9 mouse cellular contexts compared by ENCODE assay signal in genomic region chr17:29874082-29874679, GRCm38 (mm10).
DNase-seq lines count a peak whose midpoint lies in the region; ATAC-seq and TF ChIP-seq lines count a peak whose summit lies in the region.
"Had no signal": no experiment of that assay in that cellular context is flagged by ENCODE, and none has a peak within 500 bp of the region (broad histone marks: within the 10 kb centered on the region; RNA-seq: fewer than 3 reads in every experiment).

No protein-coding gene starts in this region.

- H3K4me2 ChIP-seq in hindbrain, embryonic 13.5 days = 0 out of 2 replicates have a peak overlapping the region, but pooled peaks have one; percentile 27
- H3K4me2 ChIP-seq: lung, embryonic 14.5 days had no signal

- no peaks in the 10 kb centered on the region for H3K9me3 ChIP-seq in hindbrain, embryonic 13.5 days

- H3K4me3 ChIP-seq in cerebellum, adult 2 months (replicated peaks; ENCODE audit: insufficient read depth, low read depth, low read length) = peak overlapping the region; percentile 39
- no peak overlapping the region for H3K4me3 ChIP-seq in hindbrain, embryonic 13.5 days

- 7% methylated on average over 27 of the region's 27 CpGs for WGBS in cerebellum, adult 2 months
- 11% methylated on average over 26 of the region's 27 CpGs for WGBS in hindbrain, embryonic 13.5 days

- DNase-seq in cerebellum, adult 2 months = no peak
- DNase-seq in cerebellum, adult 11 months = no peak
- peak; percentile 47 for DNase-seq in MN1 (ENCODE audit: low spot score)
- DNase-seq in lung, postnatal 25 days (ENCODE audit: low spot score) = no peak
- DNase-seq in adrenal gland, postnatal 36 days = no peak
- DNase-seq in right cerebral cortex, postnatal 4 days = no peak
- DNase-seq: lung, embryonic 14.5 days had no signal

- no peak for TF ChIP-seq CTCF in cerebellum, adult 2 months (IDR thresholded peaks at IDR 0.05; ENCODE audit: borderline replicate concordance, insufficient read depth, low read depth, low read length)

- H3K36me3 ChIP-seq in hindbrain, embryonic 13.5 days = no peaks in the 10 kb centered on the region

- H3K4me1 ChIP-seq in cerebellum, adult 2 months (ENCODE audit: control insufficient read depth, insufficient read depth, low read length) = peaks cover 15% of the 10 kb centered on the region
- H3K4me1 ChIP-seq in hindbrain, embryonic 13.5 days (replicated peaks) = peaks cover 61% of the 10 kb centered on the region

- 0 out of 2 replicates have a peak, but pooled peaks have one; percentile 24 for TF ChIP-seq POLR2A in cerebellum, adult 2 months (IDR thresholded peaks at IDR 0.05; ENCODE audit: borderline replicate concordance, insufficient read depth, low read length)

- ATAC-seq in hindbrain, embryonic 13.5 days (ENCODE audit: low FRiP score) = peak; percentile 40; the same call in 1 of the 2 replicates
- ATAC-seq in megakaryocyte progenitor cell, adult 5-6 weeks (replicated peaks; ENCODE audit: poor library complexity) = peak; percentile 62

- H3K27ac ChIP-seq in cerebellum, adult 2 months (ENCODE audit: insufficient read depth, low read length) = peak overlapping the region; percentile 81
- H3K27ac ChIP-seq in hindbrain, embryonic 13.5 days = peak overlapping the region; percentile 88

- no peaks in the 10 kb centered on the region for H3K27me3 ChIP-seq in cerebellum, adult 2 months (ENCODE audit: control insufficient read depth, insufficient read depth, low read length)
- no peaks in the 10 kb centered on the region for H3K27me3 ChIP-seq in hindbrain, embryonic 13.5 days

- H3K9ac ChIP-seq in hindbrain, embryonic 13.5 days = peak overlapping the region; percentile 53; the same call in 1 of the 2 replicates
- H3K9ac ChIP-seq: lung, embryonic 14.5 days had no signal
